Mouse (Mus musculus) midbrain, embryonic 14.5 days (tissue): ENCODE data around the gene Usp51. TPM values are rescaled to one million over a fixed set of nuclear protein-coding genes. Genes with fewer than 3 reads are reported as not detected.
"Not testable (repeated sequence)": the region's sequence is repeated elsewhere in the genome, so short reads cannot be mapped to it uniquely, and the experiment has no call there.

Experiments
- ATAC-seq: fragments of 200-750 bp; cut with Nextera tagmentation; 2 replicates; pipeline ENCODE4 v1.8.0; 2017; ENCODE audit warnings: moderate number of reproducible peaks, moderate library complexity; ENCODE audit not compliant: low FRiP score, low TSS enrichment
- DNase-seq: peaks from one replicate; pipeline ENCODE4 v3.0.0-alpha.2; 2015
- H3K27ac ChIP-seq: fragments of 300-500 bp; sonication (generic); replicated peaks from 2 replicates; pipeline ENCODE4 v1.5.1; 2014; ENCODE audit warnings: mild to moderate bottlenecking, low read depth, low read length, moderate library complexity
- H3K27me3 ChIP-seq: fragments of 300-500 bp; sonication (generic); 2 replicates; pipeline ENCODE4 v1.6.1; 2014; ENCODE audit warnings: low read length, control low read depth, mixed read lengths; ENCODE audit not compliant: control insufficient read depth, insufficient read depth
- H3K36me3 ChIP-seq: fragments of 300-500 bp; sonication (generic); 2 replicates; pipeline ENCODE4 v1.6.1; 2014; ENCODE audit warnings: low read length, control low read depth; ENCODE audit not compliant: control insufficient read depth, insufficient read depth
- H3K4me1 ChIP-seq: fragments of 300-500 bp; sonication (generic); 2 replicates; pipeline ENCODE4 v1.6.1; 2014; ENCODE audit warnings: mild to moderate bottlenecking, antibody characterized with exemption, low read length, control low read depth; ENCODE audit not compliant: control insufficient read depth, insufficient read depth
- H3K4me2 ChIP-seq: fragments of 300-500 bp; sonication (generic); 2 replicates; pipeline ENCODE4 v1.6.1; 2014; ENCODE audit warnings: mild to moderate bottlenecking, low read length, moderate library complexity
- H3K4me3 ChIP-seq: fragments of 300-500 bp; sonication (generic); replicated peaks from 2 replicates; pipeline ENCODE4 v1.5.1; 2014; ENCODE audit warnings: low read depth, low read length
- H3K9ac ChIP-seq: fragments of 300-500 bp; sonication (generic); replicated peaks from 2 replicates; pipeline ENCODE4 v1.6.1; 2014; ENCODE audit warnings: mild to moderate bottlenecking, low read length, moderate library complexity
- H3K9me3 ChIP-seq: fragments of 300-500 bp; sonication (generic); 2 replicates; pipeline ENCODE4 v1.6.1; 2016; ENCODE audit warnings: low read length, control low read depth, mixed read lengths; ENCODE audit not compliant: control insufficient read depth
- WGBS: fragments of 180-500 bp; shearing (Covaris S2); extraction: QIAGEN DNeasy Blood & Tissue Kit; methylation state at CpG from one replicate; pipeline ENCODE4 v1.1.7; 2014; 5-methylcytosine and 5-hydroxymethylcytosine counted together
- polyA plus RNA-seq: library from polyadenylated mRNA; unstranded; fragments of >200 nt; fragmentation: Nextera tagmentation; extraction: Ambion mirVana; gene quantifications from 2 replicates; pipeline ENCODE4 v1.2.1, GENCODE M21; 2014

Usp51 gene
- polyA plus RNA-seq, 1 experiment from 2014 or later, result 3.7 TPM

GRCm38 (mm10) chrX:153007021-153007684 is 884 bp downstream of the Usp51 start:
- ATAC-seq (peak; percentile 87), DNase-seq (peak; percentile 78)
- H3K27me3 ChIP-seq, result no peaks in the 10 kb centered on the region
- no peaks in the 10 kb centered on the region for H3K9me3 ChIP-seq
- H3K27ac ChIP-seq, result peak overlapping the region; percentile 87
- WGBS, result 26% methylated on average over 58 of the region's 58 CpGs
- peak overlapping the region; percentile 53 for H3K4me3 ChIP-seq
- peak overlapping the region; percentile 66 for H3K9ac ChIP-seq
- no peaks in the 10 kb centered on the region for H3K36me3 ChIP-seq
- peak overlapping the region; percentile 57 for H3K4me2 ChIP-seq
- H3K4me1 ChIP-seq, result no peaks in the 10 kb centered on the region

GRCm38 (mm10) chrX:153007685-153008047 is 1.4 kb downstream of the Usp51 start:
- Histone ChIP-seq H3K9me3 (no peaks in the 10 kb centered on the region), H3K27ac (peak overlapping the region; percentile 87), H3K9ac (peak overlapping the region; percentile 66), H3K36me3 (no peaks in the 10 kb centered on the region), H3K4me2 (peak overlapping the region; percentile 57), H3K4me3 (peak overlapping the region; percentile 53), H3K27me3 (no peaks in the 10 kb centered on the region), H3K4me1 (no peaks in the 10 kb centered on the region)
- WGBS, result 29% methylated on average over 9 of the region's 9 CpGs
- DNase-seq (no peak), ATAC-seq (no peak; the same call in 1 of the 2 replicates)

GRCm38 (mm10) chrX:153025255-153025654 is 19.0 kb downstream of the Usp51 start:
- DNase-seq, H3K27ac ChIP-seq, H3K27me3 ChIP-seq, H3K36me3 ChIP-seq, H3K4me3 ChIP-seq, H3K4me1 ChIP-seq, ATAC-seq, H3K4me2 ChIP-seq, H3K9me3 ChIP-seq, H3K9ac ChIP-seq: not testable (repeated sequence)
- WGBS, result no CpG with 5 or more reads among the region's 3 CpGs

- H3K4me1 ChIP-seq, H3K4me3 ChIP-seq, ATAC-seq, H3K9ac ChIP-seq, H3K27me3 ChIP-seq, DNase-seq, H3K27ac ChIP-seq, H3K9me3 ChIP-seq, H3K4me2 ChIP-seq, H3K36me3 ChIP-seq: not testable (repeated sequence)
- WGBS, result no CpG with 5 or more reads among the region's 3 CpGs
Observed at GRCm38 (mm10) chrX:153025709-153026108, 19.4 kb downstream of the Usp51 start.

GRCm38 (mm10) chrX:153031547-153031946 is 25.3 kb downstream of the Usp51 start:
- not testable (repeated sequence) for H3K4me1 ChIP-seq, DNase-seq, H3K9me3 ChIP-seq, H3K4me2 ChIP-seq, H3K27ac ChIP-seq, ATAC-seq, H3K36me3 ChIP-seq, H3K4me3 ChIP-seq, H3K27me3 ChIP-seq, H3K9ac ChIP-seq

- WGBS, result 20% methylated on average over 47 of the region's 49 CpGs
- peak; percentile 92 for ATAC-seq
- no peaks in the 10 kb centered on the region for H3K9me3 ChIP-seq
- peak within 1 kb of the TSS; percentile 94 for H3K27ac ChIP-seq
- H3K36me3 ChIP-seq, result no peaks in the 10 kb centered on the region
- H3K4me1 ChIP-seq, result no peaks in the 10 kb centered on the region
- H3K4me2 ChIP-seq, result peak within 1 kb of the TSS; percentile 60
- H3K9ac ChIP-seq, result peak within 1 kb of the TSS; percentile 71
- H3K27me3 ChIP-seq, result no peaks in the 10 kb centered on the region
- peak; percentile 93 for DNase-seq
- H3K4me3 ChIP-seq, result peak within 1 kb of the TSS; percentile 52
Observed at GRCm38 (mm10) chrX:153037087-153037971, 31.1 kb downstream of the Usp51 start, which contains the start of gene Mageh1. TSS of gene Mageh1 (minus strand) at chrX:153037575.

- not testable (repeated sequence) for DNase-seq, H3K9me3 ChIP-seq, H3K27me3 ChIP-seq, H3K4me1 ChIP-seq, H3K36me3 ChIP-seq, H3K9ac ChIP-seq
- WGBS, result 37% methylated on average over 6 of the region's 22 CpGs
- Histone ChIP-seq H3K27ac (peak overlapping the region; percentile 94), H3K4me3 (peak overlapping the region; percentile 52), H3K4me2 (peak overlapping the region; percentile 60)
- peak; percentile 90 for ATAC-seq
Observed at GRCm38 (mm10) chrX:153037972-153038744, 31.9 kb downstream of the Usp51 start.
